Mouse (Mus musculus): ENCODE data around the gene Clec4g.

The Clec4g gene

DNA sequence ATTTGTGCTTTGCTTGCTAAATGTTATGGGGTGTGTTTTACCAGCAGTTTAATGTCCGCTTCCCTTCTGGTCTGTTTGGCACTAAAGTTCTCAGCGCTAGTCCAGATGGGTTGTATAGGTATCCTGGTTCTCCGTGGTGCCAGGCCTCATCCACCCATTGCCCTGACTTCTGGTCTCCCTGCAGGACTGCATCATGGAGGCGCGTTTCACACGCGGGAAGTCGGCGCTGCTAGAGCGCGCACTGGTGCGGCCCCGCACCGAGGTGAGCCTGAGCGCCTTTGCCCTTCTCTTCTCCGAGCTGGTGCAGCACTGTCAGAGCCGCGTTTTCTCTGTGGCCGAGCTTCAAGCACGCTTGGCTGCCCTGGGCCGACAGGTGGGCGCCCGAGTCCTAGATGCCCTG is 41.6 kb downstream of the Clec4g start:
- DNase-seq = no peak

DNA sequence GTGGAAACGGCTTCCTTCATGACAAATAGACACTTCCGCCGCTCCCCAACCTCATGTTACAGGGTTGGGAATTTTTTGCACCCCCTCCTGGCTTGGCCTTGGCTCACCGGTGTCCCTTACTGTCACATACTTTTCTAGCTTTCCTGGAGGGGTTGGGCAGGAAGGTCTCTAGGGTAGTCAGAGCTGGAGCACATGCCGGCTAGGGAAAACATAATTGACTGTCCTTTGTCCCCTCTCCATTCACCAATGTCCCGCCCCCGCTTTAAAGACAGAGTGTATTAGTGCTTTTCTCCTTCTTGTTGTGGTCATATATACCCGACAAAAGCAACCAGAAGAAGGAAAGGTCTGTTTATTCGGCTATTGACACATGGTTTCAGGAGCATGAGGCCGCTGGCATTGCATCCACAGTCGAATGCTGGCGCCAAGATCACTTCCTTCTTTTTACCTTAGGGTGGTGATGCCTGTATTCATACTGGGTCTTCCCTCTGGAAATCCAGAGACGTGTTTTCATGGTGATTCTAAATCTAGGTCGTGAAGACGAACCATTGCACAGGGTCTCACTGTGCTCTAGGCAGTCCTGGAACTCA is 43.4 kb downstream of the Clec4g start:
- no peak for DNase-seq

DNA sequence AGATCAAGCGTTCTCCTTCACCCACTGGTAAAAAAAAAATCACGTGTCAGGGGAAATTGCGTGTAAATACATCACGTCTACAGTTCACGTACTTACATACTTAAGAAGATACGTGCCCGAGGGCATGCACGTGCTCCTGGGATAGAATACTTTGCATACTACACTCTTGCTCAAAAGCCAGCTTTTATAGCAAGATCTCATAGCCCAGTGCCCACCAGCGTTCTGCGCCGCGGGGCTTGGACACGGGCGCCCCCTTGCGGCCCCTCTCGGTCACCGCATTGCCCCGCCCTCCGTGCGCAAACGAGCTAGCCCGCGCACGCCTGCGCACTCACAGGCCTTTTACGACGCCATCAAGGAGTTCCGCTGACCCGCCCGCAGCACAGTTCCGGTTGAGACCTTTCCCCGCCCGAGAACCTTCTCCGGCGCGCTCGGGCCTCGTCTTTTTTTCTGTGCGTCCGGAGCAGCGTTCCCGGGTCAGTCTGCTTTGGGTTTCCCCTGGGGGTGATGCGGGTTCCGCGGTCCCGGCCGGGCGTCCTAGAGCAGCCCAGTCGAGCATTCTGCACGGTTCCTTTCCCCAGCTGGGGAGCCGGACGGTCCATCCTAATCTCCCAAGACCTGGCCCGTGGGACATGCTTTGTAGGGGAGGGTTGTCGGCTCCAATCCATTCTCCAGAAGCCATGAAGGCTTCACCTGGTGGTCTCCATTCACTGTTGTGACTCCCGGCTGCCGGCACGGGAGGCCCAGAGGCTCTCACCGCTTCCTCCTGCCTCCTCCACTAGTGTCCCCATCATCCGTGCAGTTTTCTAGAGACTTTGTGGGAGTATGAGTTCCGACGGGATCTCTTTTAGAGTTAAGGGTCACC is 44.1 kb downstream of the Clec4g start, which contains the start of gene Trappc5:
Gene Trappc5, plus strand, starts transcription at position 169 of the 862 bp plus-strand sequence.
- DNase-seq = peak; percentile 88 to 92

DNA sequence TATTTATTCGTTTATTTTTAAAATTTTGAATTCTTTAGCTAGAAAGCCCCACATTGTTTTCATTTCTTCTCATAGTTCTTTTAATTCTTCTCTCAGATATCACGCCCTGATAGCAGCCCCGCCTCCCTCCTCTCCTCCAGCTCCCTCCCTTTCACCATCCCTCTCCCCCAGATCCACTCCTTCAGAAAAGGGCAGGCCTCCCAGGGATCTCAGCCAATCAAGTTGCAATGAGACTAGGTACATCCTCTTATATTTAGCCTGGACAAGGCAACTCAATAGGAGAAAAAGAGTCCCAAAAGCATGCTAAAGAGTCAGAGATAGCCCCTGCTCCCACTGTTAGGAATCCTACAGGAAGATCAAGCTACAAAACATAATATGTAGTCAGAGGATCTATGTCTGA is 45.8 kb downstream of the Clec4g start:
- DNase-seq = no peak

DNA sequence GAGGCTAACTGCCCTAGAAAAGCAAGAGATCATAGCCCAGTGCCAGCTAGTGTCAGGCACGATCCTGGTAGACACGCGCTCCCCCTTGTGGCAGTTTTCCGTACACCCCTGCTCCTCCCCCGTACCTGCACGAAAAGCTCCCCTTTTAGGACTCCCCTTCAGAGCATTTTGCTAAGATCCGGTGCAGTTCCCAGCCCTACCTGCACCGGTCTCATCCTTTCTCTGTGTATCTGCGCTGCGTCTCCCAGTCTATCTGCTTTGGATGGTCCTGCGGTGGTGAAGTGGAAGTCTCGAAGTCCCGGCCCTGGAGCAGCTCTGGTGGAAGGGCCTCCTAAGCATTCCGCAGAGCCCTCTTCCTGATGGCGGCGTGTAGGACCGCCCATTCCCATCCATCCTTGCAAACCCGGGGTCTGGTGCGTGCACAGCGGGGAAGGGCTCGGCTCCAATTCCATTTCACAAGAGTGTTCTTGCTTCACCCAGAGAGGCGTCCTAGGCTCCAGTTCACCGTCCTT is 48.4 kb downstream of the Clec4g start, which contains the start of gene Fcor:
Gene Fcor, minus strand, starts transcription at position 383 of the 512 bp plus-strand sequence.
- DNase-seq = peak; percentile 73 to 75

DNA sequence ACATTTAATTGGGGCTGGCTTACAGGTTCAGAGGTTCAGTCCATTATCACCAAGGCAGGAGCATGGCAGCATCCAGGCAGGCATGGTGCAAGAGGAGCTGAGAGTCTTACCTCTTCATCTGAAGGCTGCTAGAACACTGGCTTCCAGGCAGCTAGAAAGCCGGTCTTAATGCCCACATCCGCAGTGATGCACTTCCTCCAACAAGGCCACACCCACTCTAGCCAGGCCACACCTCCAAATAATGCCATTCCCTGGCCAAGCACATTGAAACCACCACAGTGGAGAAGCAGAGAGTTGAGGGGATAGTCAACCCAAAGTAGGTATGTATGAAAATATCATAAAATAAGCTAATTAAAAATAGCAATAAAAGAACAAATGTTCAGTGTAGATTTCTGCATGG is 50.1 kb downstream of the Clec4g start:
- DNase-seq = no peak

DNA sequence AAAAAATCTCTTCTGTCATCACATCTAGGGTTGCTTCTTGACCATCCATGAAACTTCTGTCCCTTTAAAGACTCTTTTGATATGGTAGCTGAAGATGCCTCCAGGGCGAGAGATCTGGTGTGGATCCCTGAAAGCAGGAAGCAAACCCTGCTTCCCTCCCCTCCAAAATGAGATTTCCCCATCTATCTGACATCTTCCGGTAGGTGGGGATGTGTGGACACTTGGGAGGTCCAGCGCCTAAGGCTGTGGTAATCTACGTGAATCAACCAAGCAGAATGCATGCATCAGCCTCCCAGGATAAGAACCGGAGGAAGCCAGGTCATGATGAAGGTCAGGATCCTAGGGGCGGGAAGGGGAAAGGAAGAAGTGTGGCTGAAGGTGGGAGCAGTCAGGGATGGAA is 54.9 kb downstream of the Clec4g start, which contains the start of gene Mcemp1:
Gene Mcemp1, plus strand, starts transcription at position 248 of the 400 bp plus-strand sequence.
- no peak for DNase-seq

DNA sequence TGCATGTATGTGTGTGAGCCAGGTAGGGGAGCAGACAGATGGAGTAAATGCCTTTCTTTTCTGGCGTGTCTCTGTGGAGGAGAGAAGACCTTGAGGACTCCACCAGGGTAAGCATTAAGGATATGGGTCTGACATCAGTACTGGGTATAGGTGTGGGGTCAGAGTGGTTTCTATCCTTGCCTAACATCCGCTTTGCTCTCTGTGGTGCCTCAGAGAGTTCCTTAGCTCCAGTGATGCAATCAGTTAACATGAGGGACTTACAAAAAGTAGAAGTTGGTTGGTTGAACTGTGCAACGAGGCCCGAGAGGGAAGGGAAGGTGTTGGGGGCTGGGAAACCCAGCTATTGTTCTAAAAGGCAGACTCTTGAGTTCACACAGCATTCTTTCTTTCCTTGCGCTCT is 56.0 kb downstream of the Clec4g start:
- DNase-seq = no peak

DNA sequence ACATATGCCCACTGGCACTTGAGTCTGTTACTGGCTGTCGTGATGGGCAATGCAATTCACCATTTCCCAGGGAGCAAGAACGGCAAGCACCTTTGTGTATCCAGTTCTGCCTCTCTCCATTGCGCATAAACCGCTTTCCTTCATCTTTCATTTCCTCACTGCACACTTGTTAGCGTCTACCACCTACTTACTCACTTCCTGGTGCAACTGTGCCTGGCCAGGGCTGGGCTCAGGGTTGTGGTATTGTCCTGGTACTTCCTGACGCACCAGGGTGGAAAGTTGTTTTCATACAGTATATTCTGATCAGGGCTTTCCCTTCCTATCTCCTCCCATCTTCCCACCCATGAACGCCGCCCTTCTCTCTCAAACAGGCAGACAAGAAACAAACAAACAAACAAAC is 59.6 kb downstream of the Clec4g start:
- no peak for DNase-seq
